Mouse (Mus musculus): Measurements from ENCODE around the gene Sp3. TPM values are rescaled to one million over a fixed set of nuclear protein-coding genes. Genes with fewer than 3 reads are reported as not detected.

Gene Sp3
- total RNA-seq, 2 experiments from 2014 or later, result 50.5 to 55.5 TPM

Small RNA genes lying within 50 kb of the gene (microRNA-seq; reads per million reads assigned to microRNA genes)
- 0 reads per million in 2 experiments for gene Gm25960

Other genes with a start within 250 kb of the Sp3 start
- gene Gm11084, start 6.3 kb upstream of the Sp3 start, total RNA-seq (2021), result not detected
- gene Ola1, start 238.5 kb upstream of the Sp3 start, total RNA-seq (2021), result 100 to 1,000 TPM; 113 to 120 TPM